Mouse (Mus musculus): ENCODE results near the gene B4galt4.

- TF ChIP-seq CTCF (IDR thresholded peaks at IDR 0.05; ENCODE audit: low read depth), result no peak
- no peak for TF ChIP-seq EP300 (optimal IDR thresholded peaks at IDR 0.05)
Observed at GRCm38 (mm10) chr16:38774964-38775746, 33.1 kb downstream of the B4galt4 start.

All from stomach, postnatal 0 days (tissue).